Mouse (Mus musculus) thymus, adult 2 months (tissue): Measurements from ENCODE around the gene Asap3.

Source experiments
- CTCF ChIP-seq: fragments of 200-500 bp; IDR thresholded peaks from 2 replicates; pipeline ENCODE4 v1.5.1; 2012; ENCODE audit warnings: mild to moderate bottlenecking, control low read depth, low read length, moderate library complexity, borderline replicate concordance; ENCODE audit not compliant: control insufficient read depth, poor library complexity, insufficient read depth; ENCODE audit errors: extremely low read depth
- POLR2A ChIP-seq: fragments of 200-500 bp; IDR thresholded peaks from 2 replicates; pipeline ENCODE4 v1.6.1; 2012; ENCODE audit warnings: mild to moderate bottlenecking, low read length, control low read depth, moderate library complexity; ENCODE audit not compliant: control insufficient read depth, poor library complexity, insufficient read depth; ENCODE audit errors: extremely low read depth

- TF ChIP-seq POLR2A: no peak
- TF ChIP-seq CTCF: no peak
Observed at GRCm38 (mm10) chr4:136164981-136165380, 41.2 kb upstream of the Asap3 start.
